Comparison of ENCODE assay signal across 9 mouse cellular contexts in genomic region chr11:58093021-58093528, GRCm38 (mm10). TPM values are rescaled to one million over a fixed set of nuclear protein-coding genes. Genes with fewer than 3 reads are reported as not detected.
DNase-seq lines count a peak whose midpoint lies in the region; ATAC-seq and TF ChIP-seq lines count a peak whose summit lies in the region.
"Had no signal": no experiment of that assay in that cellular context is flagged by ENCODE, and none has a peak within 500 bp of the region (broad histone marks: within the 10 kb centered on the region; RNA-seq: fewer than 3 reads in every experiment).

Gene Gm12248 (minus strand): TSS chr11:58093134.

- no peaks in the 10 kb centered on the region for H3K79me2 ChIP-seq in C2C12 (ENCODE audit: control insufficient read depth, insufficient read depth)

- H3K79me3 ChIP-seq in C2C12 (ENCODE audit: low read depth): no peaks in the 10 kb centered on the region

- peak within 1 kb of the TSS; percentile 15; the same call in 1 of the 2 replicates for H3K9ac ChIP-seq in lung, embryonic 15.5 days

- peak within 1 kb of the TSS; percentile 47 for H3ac ChIP-seq in C2C12 (ENCODE audit: control insufficient read depth, insufficient read length, low read depth)

- 13% methylated on average over 12 of the region's 12 CpGs for WGBS in lung, embryonic 15.5 days

- no peak for TF ChIP-seq CTCF in C2C12 (IDR thresholded peaks at IDR 0.05; ENCODE audit: control insufficient read depth, insufficient read depth, insufficient read length)

- peak; percentile 74; the same call in 1 of the 2 replicates for ATAC-seq in lung, embryonic 15.5 days (ENCODE audit: borderline replicate concordance, extremely low read depth, low FRiP score, low TSS enrichment)
- no peak for ATAC-seq in monocyte, adult 5-6 weeks (replicated peaks; ENCODE audit: insufficient number of reproducible peaks, low FRiP score, low TSS enrichment, poor library complexity, severe bottlenecking)

- no peak within 1 kb of the TSS for H3K27ac ChIP-seq in lung, embryonic 15.5 days

- peak; percentile 70 for DNase-seq in Muller cell, postnatal 12 days (ENCODE audit: inconsistent ontology term)
- DNase-seq in gastrocnemius, postnatal 10 days: peak; percentile 22
- DNase-seq in kidney, adult 18-20 months: peak; percentile 33
- peak; percentile 25 for DNase-seq in urinary bladder, postnatal 25 days (ENCODE audit: low spot score)
- DNase-seq in right cerebral cortex, postnatal 4 days: no peak

- H3K4me2 ChIP-seq in lung, embryonic 15.5 days: peak within 1 kb of the TSS; percentile 48

- no peaks in the 10 kb centered on the region for H3K36me3 ChIP-seq in C2C12 (ENCODE audit: control insufficient read depth, insufficient read depth)
- no peaks in the 10 kb centered on the region for H3K36me3 ChIP-seq in lung, embryonic 15.5 days

- no peak within 1 kb of the TSS for H3K4me3 ChIP-seq in C2C12 (ENCODE audit: insufficient read depth, poor library complexity, severe bottlenecking)
- peak within 1 kb of the TSS; percentile 11 for H3K4me3 ChIP-seq in lung, embryonic 15.5 days

- H3K4me1 ChIP-seq in lung, embryonic 15.5 days: peaks cover 6% of the 10 kb centered on the region; the same call in 1 of the 2 replicates

- H3K27me3 ChIP-seq in C2C12 (ENCODE audit: control insufficient read depth, insufficient read depth, insufficient read length): no peaks in the 10 kb centered on the region
- peaks cover 5% of the 10 kb centered on the region; the same call in 1 of the 2 replicates for H3K27me3 ChIP-seq in lung, embryonic 15.5 days

- H3K9me3 ChIP-seq in lung, embryonic 15.5 days: no peaks in the 10 kb centered on the region

TF ChIP-seq in C2C12, 6 proteins besides CTCF, POLR2A, EP300 and RAD21:
- TF ChIP-seq USF1 (IDR thresholded peaks at IDR 0.05; ENCODE audit: low read depth) (peak; percentile 93), MYOG (IDR thresholded peaks at IDR 0.05; ENCODE audit: control insufficient read depth, extremely low read depth, insufficient read length) (no peak), CEBPB (IDR thresholded peaks at IDR 0.05; ENCODE audit: low read depth) (no peak)

RNA-seq across cellular contexts. Expression of gene Gm12248, which starts in this region (rescaled TPM):
- polyA plus RNA-seq in C2C12 (2012; fragmentation: generic; extraction: Trizol): 0.04 TPM
- not detected for total RNA-seq in gastrocnemius, postnatal 10 days (2021)
- polyA plus RNA-seq in lung, embryonic 15.5 days (2015; fragmentation: Nextera tagmentation; extraction: Ambion mirVana): not detected in 2 replicates
- not detected in 3 replicates for total RNA-seq in monocyte, adult 5-6 weeks (2017)
- total RNA-seq: gastrocnemius, postnatal 4 days had no signal

Comparison
In these comparisons a context has a peak if more than half of its experiments do, and no peak if none do; other contexts are left out.
1. Peak in DNase-seq in gastrocnemius, postnatal 10 days; RNA of the gene not detected or under 1 TPM.
2. Peak in ATAC-seq, H3K4me3 ChIP-seq, H3K9ac ChIP-seq and H3K4me2 ChIP-seq in lung, embryonic 15.5 days; RNA of the gene not detected or under 1 TPM.